Mouse (Mus musculus) layer of hippocampus, postnatal 25 days (tissue): ENCODE measurements at regions not wholly inside any gene's neighbourhood (a gene's known extent, or its start where the extent isn't known, plus 50 kb on each side); places are given as distances from the start of the nearest gene placed in this dataset.
A peak's percentile ranks its signal among the peaks of the same experiment; 100 is the strongest.

Experiments used
- DNase-seq, 2 experiments: peaks; one replicate each; pipeline ENCODE4 v3.0.0; 2022; ENCODE audit warnings: mixed read lengths in 2 of 2, low spot score in 1 of 2; ENCODE audit errors: extremely low spot score in 1 of 2

DNA sequence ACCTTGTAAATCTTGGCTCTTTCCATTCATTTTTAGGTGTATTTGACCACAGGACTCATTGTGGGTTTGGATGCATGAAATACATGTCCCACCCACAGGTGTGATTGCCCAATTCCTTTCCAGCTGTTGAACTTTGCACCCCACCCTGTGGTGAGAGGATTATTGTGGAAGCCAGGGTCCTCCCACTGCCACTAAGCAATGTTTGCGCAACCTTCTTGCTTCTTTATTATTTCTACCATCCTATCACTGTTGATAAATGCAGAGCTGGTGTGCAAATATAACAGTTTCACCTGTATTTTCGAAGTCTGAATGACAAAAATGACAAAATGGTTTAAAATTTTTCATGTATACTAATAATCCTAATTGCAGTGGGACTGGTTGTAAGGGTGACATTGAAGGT, 315.9 kb upstream of the Vwc2 start:
- DNase-seq, result no peak

DNA sequence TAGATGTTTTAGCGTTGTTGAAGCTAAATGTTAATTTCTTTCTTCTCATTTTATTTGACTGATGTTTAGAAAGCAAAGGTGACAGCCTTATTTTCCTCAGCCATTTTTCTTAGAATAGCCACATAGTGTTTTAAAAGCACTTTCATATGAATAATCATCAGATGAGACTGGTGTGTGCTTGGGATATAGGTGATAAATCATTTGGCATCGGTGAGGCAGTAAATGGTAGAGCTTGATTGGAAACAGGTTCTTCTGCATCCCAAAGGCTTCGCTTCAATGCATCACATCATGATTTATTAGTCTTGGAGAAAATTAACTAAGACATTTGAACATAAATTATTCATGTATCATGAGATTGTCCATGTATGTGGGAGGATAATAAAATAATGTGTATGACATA, 273.8 kb upstream of the Vwc2 start:
- no peak for DNase-seq

DNA sequence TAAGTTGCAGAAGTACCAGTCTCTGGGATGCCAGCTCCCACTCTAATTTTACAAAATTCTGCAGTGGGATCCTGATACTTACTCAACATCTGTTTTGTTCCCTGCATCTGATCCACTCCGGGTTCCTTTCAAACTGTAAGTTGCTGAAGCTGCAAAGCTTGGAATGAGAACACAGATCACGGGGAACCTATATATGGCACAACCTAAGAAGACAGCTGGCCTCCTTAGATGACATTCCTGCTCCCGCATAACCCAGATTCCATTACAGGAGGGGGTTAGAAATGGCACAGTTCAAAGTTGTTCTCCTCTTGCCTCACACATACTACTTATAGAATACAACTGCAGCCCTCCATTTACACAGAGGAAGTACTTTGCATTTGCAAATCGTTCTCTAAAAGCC, 272.9 kb upstream of the Vwc2 start:
- DNase-seq, result no peak

DNA sequence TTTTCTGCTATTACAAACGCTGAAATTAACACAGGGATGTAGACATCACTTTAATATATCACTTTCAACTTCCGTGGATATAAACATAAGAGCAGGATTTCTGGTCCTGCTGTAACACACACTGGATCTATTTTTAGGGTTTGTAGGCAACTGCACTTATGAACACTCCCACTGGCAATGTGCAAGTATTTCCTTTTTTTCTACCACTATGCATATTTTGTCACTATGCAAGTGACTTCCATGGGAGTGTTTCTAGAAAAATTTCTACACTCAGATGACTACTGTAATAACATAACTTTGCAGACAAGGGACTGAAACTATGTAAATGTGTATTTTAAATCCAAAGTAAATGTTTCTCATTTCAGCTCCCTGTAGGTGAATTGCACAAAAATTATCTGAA, 241.8 kb upstream of the Vwc2 start:
- DNase-seq, result no peak

DNA sequence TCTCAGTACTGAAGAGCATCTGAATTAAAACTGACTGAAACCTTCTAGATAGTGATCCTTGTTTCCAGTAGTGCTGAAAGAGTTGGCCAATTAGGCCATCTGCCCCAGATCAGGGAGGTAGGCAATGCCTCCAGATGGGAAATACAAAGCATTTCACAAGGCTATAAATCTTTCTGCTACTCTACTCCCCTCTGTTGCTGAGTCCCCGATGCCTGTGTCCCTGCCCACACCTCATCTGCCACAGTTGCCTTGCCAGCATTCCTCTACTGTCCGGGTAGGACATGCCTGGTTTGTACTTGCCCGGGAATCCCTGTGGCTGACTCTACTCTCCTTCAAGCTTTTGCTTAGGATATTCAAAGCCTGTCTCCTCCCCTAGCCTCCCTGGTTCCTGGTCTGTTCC, 220.7 kb upstream of the Vwc2 start:
- DNase-seq, result peak in 1 of 2 experiments; percentile 10

DNA sequence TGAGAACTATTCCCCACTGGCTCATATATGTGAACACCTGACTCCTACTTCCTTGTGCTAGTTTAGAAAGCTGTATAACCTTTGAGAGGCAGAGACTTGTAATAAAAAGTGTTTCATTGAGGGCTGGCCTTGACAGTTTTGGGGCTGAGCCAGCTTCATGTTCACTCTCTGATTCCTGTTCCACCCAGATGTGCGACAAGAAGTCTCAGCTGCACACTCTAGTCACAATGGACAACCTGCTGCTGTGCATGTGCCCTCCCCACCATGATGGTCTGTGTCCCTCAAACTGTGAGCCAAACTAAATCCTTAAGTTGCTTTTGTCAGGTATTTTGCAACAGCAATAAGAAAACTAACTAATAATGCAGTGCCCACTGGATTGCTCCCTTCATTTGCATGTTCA, 190.0 kb upstream of the Vwc2 start:
- no peak for DNase-seq

DNA sequence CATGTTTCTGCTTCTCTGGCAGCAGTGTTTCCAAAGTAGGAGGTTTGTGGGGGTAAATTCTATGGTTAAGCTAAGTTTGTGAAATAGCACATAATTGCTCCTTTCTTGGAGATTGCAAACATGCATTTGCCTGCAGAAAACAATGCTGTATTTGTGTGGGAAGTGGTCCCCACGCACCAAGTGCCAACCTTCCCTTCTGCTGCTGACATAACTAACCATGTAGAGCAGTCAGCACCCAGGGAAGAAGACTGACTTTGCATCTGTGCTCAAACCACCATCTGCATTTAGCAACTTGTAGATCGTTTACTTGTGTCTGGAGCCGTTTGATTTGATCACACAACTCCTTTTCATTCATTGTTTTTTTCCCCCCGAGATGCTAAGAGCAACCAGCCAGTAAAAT, 161.1 kb upstream of the Vwc2 start:
- peak; percentile 2 to 6 for DNase-seq
